Mouse (Mus musculus): Measurements from ENCODE around the gene Fndc3b.

Gene Fndc3b

GRCm38 (mm10) chr3:27708581-27708980 lies 2.5 kb downstream of the Fndc3b start:
- DNase-seq = no peak

GRCm38 (mm10) chr3:27705761-27706160 lies 5.3 kb downstream of the Fndc3b start:
- DNase-seq = no peak

- no peak for DNase-seq
These were observed 6.1 kb downstream of the Fndc3b start for GRCm38 (mm10) chr3:27705056-27705455.

GRCm38 (mm10) chr3:27704641-27705040 lies 6.5 kb downstream of the Fndc3b start:
- DNase-seq = no peak

GRCm38 (mm10) chr3:27703531-27703930 lies 7.6 kb downstream of the Fndc3b start:
- no peak for DNase-seq

GRCm38 (mm10) chr3:27703081-27703480 lies 8.0 kb downstream of the Fndc3b start:
- no peak for DNase-seq

- no peak for DNase-seq
These were observed 12.4 kb downstream of the Fndc3b start for GRCm38 (mm10) chr3:27698671-27699070.

- DNase-seq = no peak
These were observed 14.7 kb downstream of the Fndc3b start for GRCm38 (mm10) chr3:27696449-27696797.

- DNase-seq = no peak
These were observed 15.3 kb downstream of the Fndc3b start for GRCm38 (mm10) chr3:27695612-27696448.

- DNase-seq = no peak
These were observed 16.5 kb downstream of the Fndc3b start for GRCm38 (mm10) chr3:27694586-27694985.

GRCm38 (mm10) chr3:27694111-27694510 lies 17.0 kb downstream of the Fndc3b start:
- DNase-seq = no peak

GRCm38 (mm10) chr3:27691486-27692160 lies 19.5 kb downstream of the Fndc3b start:
- no peak for DNase-seq

GRCm38 (mm10) chr3:27690030-27690429 lies 21.1 kb downstream of the Fndc3b start:
- peak; percentile 92 for DNase-seq

- DNase-seq = peak; percentile 69
These were observed 21.8 kb downstream of the Fndc3b start for GRCm38 (mm10) chr3:27689149-27689865.

GRCm38 (mm10) chr3:27686732-27687491 lies 24.2 kb downstream of the Fndc3b start:
- peak; percentile 58 for DNase-seq

GRCm38 (mm10) chr3:27685650-27686208 lies 25.4 kb downstream of the Fndc3b start:
- DNase-seq = peak; percentile 70

- DNase-seq = peak; percentile 49
These were observed 26.0 kb downstream of the Fndc3b start for GRCm38 (mm10) chr3:27685134-27685533.

GRCm38 (mm10) chr3:27683374-27683773 lies 27.7 kb downstream of the Fndc3b start:
- no peak for DNase-seq

- DNase-seq = no peak
These were observed 33.5 kb downstream of the Fndc3b start for GRCm38 (mm10) chr3:27677574-27677973.

GRCm38 (mm10) chr3:27673660-27674059 lies 37.4 kb downstream of the Fndc3b start:
- no peak for DNase-seq

- DNase-seq = no peak
These were observed 40.7 kb downstream of the Fndc3b start for GRCm38 (mm10) chr3:27670416-27670815.

- no peak for DNase-seq
These were observed 43.8 kb downstream of the Fndc3b start for GRCm38 (mm10) chr3:27667280-27667679.

All from kidney, postnatal 14 days (tissue).